Mouse (Mus musculus): ENCODE results near the gene Arhgap40. TPM values are rescaled to one million over a fixed set of nuclear protein-coding genes. Genes with fewer than 3 reads are reported as not detected.

Arhgap40 gene
- polyA plus RNA-seq, 1 experiment from 2014 or later = not detected

DNA sequence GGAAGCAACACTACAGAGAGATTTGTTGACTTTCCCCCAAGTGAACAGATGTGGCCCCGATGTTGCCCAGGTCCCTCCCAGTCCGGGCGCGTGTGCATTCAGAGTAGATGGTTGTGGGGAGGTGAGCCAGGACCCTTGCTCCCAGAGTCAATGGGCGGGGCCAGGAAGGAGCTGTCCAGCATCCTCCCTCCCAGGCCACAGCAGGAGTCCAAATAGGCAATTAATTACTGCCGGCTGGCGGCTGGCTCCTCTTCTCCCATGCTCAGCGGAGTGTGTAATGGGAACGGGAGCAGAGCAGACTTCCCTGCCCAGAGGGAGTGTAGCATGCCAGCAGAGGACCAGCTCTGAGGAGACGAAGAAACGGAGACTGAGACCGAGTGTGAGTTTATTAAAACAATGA is 82.5 kb downstream of the Arhgap40 start:
- Histone ChIP-seq H3K4me3 (ENCODE audit: low read depth, low read length) (no peak overlapping the region), H3K9ac (ENCODE audit: low read depth, low read length) (no peak overlapping the region), H3K4me2 (replicated peaks; ENCODE audit: low read depth) (no peak overlapping the region), H3K9me3 (ENCODE audit: control insufficient read depth) (no peaks in the 10 kb centered on the region), H3K4me1 (replicated peaks; ENCODE audit: control insufficient read depth, insufficient read depth, low read length) (no peaks in the 10 kb centered on the region), H3K27me3 (replicated peaks; ENCODE audit: control insufficient read depth, insufficient read depth, low read length) (peaks cover 8% of the 10 kb centered on the region; the same call in 1 of the 2 replicates), H3K27ac (ENCODE audit: low read depth, low read length) (no peak overlapping the region), H3K36me3 (ENCODE audit: control insufficient read depth, insufficient read depth) (no peaks in the 10 kb centered on the region)
- TF ChIP-seq CTCF (IDR thresholded peaks at IDR 0.05; ENCODE audit: low read depth) = no peak
- 1% methylated on average over 12 of the region's 12 CpGs for WGBS
- ATAC-seq = no peak

DNA sequence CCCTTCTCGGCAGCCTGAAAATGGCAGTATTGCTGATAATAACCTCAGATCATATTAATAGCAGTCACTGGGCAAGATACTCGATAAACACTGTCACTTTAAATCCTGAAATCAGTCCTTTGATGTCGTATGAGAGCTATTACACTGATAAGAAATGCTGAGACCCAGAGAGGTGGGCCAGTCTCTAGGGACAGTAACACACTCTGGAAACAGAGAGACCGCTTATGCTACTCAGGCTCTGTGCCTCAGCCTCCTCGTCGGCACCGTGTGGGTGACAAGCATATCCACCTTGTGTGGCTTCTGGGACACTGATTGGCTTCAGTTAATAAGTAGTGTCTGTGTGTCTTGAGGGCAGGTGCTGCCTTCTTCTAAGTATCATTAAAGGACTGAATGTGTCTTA is 83.0 kb downstream of the Arhgap40 start:
- WGBS = 26% methylated on average over 7 of the region's 7 CpGs
- H3K27me3 ChIP-seq (replicated peaks; ENCODE audit: control insufficient read depth, insufficient read depth, low read length) = peaks cover 8% of the 10 kb centered on the region; the same call in 1 of the 2 replicates
- no peak overlapping the region for H3K4me2 ChIP-seq (replicated peaks; ENCODE audit: low read depth)
- H3K9ac ChIP-seq (ENCODE audit: low read depth, low read length) = no peak overlapping the region
- H3K4me3 ChIP-seq (ENCODE audit: low read depth, low read length) = no peak overlapping the region
- no peak for TF ChIP-seq CTCF (IDR thresholded peaks at IDR 0.05; ENCODE audit: low read depth)
- H3K36me3 ChIP-seq (ENCODE audit: control insufficient read depth, insufficient read depth) = no peaks in the 10 kb centered on the region
- no peaks in the 10 kb centered on the region for H3K4me1 ChIP-seq (replicated peaks; ENCODE audit: control insufficient read depth, insufficient read depth, low read length)
- H3K9me3 ChIP-seq (ENCODE audit: control insufficient read depth) = no peaks in the 10 kb centered on the region
- H3K27ac ChIP-seq (ENCODE audit: low read depth, low read length) = no peak overlapping the region
- no peak for ATAC-seq

DNA sequence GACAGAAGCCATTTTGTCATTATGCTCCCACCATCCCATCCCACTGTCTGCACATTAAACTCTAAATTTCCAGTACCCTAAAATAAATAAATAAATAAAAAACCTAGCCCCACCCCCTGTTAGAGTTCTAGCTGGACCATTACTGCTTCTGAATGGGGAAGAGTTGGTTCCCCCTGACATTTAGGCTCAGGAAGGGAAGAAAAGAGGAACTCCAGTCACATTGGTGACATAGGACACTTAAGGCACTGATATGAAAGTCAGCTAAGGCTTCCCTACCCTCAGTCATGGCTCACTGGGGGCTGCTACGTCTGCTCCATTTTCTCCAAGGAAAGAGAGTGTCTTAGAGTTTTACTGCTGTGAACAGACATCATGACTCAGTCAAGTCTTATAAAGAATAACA is 84.2 kb downstream of the Arhgap40 start:
- ATAC-seq = no peak
- no peaks in the 10 kb centered on the region for H3K4me1 ChIP-seq (replicated peaks; ENCODE audit: control insufficient read depth, insufficient read depth, low read length)
- H3K36me3 ChIP-seq (ENCODE audit: control insufficient read depth, insufficient read depth) = no peaks in the 10 kb centered on the region
- 50% methylated on average over 1 of the region's 1 CpGs for WGBS
- H3K4me3 ChIP-seq (ENCODE audit: low read depth, low read length) = no peak overlapping the region
- H3K9ac ChIP-seq (ENCODE audit: low read depth, low read length) = no peak overlapping the region
- H3K9me3 ChIP-seq (ENCODE audit: control insufficient read depth) = no peaks in the 10 kb centered on the region
- no peak overlapping the region for H3K27ac ChIP-seq (ENCODE audit: low read depth, low read length)
- H3K4me2 ChIP-seq (replicated peaks; ENCODE audit: low read depth) = no peak overlapping the region
- peaks cover 13% of the 10 kb centered on the region; the same call in 1 of the 2 replicates for H3K27me3 ChIP-seq (replicated peaks; ENCODE audit: control insufficient read depth, insufficient read depth, low read length)
- TF ChIP-seq CTCF (IDR thresholded peaks at IDR 0.05; ENCODE audit: low read depth) = no peak

Other genes with a start within 250 kb of the Arhgap40 start
- gene Lbp, start 206.3 kb upstream of the Arhgap40 start, polyA plus RNA-seq (2015; fragmentation: Nextera tagmentation; extraction: Ambion mirVana) = 4.9 and 6.2 TPM in 2 replicates
- 1.9 and 3.0 TPM in 2 replicates for gene Snhg11, start 137.2 kb upstream of the Arhgap40 start, polyA plus RNA-seq (2015; fragmentation: Nextera tagmentation; extraction: Ambion mirVana)
- gene Ralgapb, start 102.9 kb upstream of the Arhgap40 start, polyA plus RNA-seq (2015; fragmentation: Nextera tagmentation; extraction: Ambion mirVana) = 11.5 and 11.6 TPM in 2 replicates
- gene Adig, start 10.2 kb upstream of the Arhgap40 start, polyA plus RNA-seq (2015; fragmentation: Nextera tagmentation; extraction: Ambion mirVana) = not detected in 2 replicates
- gene Slc32a1, start 98.0 kb downstream of the Arhgap40 start, polyA plus RNA-seq (2015; fragmentation: Nextera tagmentation; extraction: Ambion mirVana) = not detected in 2 replicates
- 3.7 and 5.3 TPM in 2 replicates for gene Actr5, start 112.1 kb downstream of the Arhgap40 start, polyA plus RNA-seq (2015; fragmentation: Nextera tagmentation; extraction: Ambion mirVana)
- 3.3 and 3.4 TPM in 2 replicates for gene Ppp1r16b, start 152.6 kb downstream of the Arhgap40 start, polyA plus RNA-seq (2015; fragmentation: Nextera tagmentation; extraction: Ambion mirVana)